Comparison of ENCODE assay signal across 9 mouse cellular contexts in the genomic region with DNA sequence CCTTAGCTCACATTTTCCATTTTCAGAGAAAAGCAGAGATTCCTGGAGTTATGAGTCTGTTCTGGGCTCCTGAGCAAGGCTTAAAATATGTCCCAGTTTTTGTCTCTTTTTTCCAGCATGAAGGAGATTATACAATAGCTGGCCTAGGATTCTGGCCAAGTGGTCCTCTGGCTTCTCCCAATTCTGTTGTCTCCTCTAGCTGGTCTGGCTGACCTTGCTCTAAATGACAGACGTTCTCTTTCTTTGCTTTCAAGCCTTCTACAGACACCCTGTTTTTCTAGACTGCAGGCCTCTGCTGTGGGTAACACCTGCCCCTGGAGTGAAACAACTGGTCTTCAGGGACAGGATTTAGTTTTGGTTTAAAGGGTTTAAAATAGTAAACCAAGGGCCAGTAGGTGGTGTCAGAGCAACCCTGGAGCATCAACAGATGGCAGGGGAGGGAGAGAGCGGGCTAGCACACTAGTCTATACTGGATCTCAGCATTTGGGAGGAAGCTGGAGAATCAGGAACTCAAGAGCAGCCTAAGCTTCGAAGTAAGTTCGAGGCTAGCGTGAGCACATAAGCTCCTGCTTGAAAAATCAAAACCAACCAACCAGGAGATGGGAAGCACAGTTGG. TPM values are rescaled to one million over a fixed set of nuclear protein-coding genes. Genes with fewer than 3 reads are reported as not detected.
DNase-seq lines count a peak whose midpoint lies in the region; TF ChIP-seq lines count a peak whose summit lies in the region.
"Had no signal": no experiment of that assay in that cellular context is flagged by ENCODE, and none has a peak within 500 bp of the region (broad histone marks: within the 10 kb centered on the region; RNA-seq: fewer than 3 reads in every experiment).

No protein-coding gene starts in this region.

- intact Hi-C loops in left cerebral cortex, adult 2 months (cut with DNase I), result loop anchor here (2.0 to 5.0 kb wide), 3 partner anchors 55 to 149 kb away; no protein-coding TSS in a partner anchor
- intact Hi-C loops in left cerebral cortex, postnatal 4 days (cut with DNase I), result loop anchor here (2.0 to 5.0 kb wide), 2 partner anchors 59 to 85 kb away; no protein-coding TSS in a partner anchor

- no peak; the same call in 1 of the 2 replicates for TF ChIP-seq CTCF in left cerebral cortex, adult 2 months (IDR thresholded peaks at IDR 0.05)

- no peak overlapping the region for H3K4me3 ChIP-seq in left cerebral cortex, adult 2 months

- DNase-seq in adrenal gland, adult 8-10 months, result peak; percentile 21
- DNase-seq in adrenal gland, adult 18-20 months (ENCODE audit: low spot score in 2 of 2), result no peak
- DNase-seq in left cerebral cortex, adult 2 months (ENCODE audit: extremely low spot score in 1 of 2, low spot score in 2 of 2), result no peak
- no peak for DNase-seq in left cerebral cortex, postnatal 4 days
- DNase-seq in adipocyte (ENCODE audit: low spot score), result peak; percentile 50
- DNase-seq in heart, adult 8-10 months (ENCODE audit: low spot score), result peak; percentile 48
- DNase-seq in urinary bladder, postnatal 36 days (ENCODE audit: low spot score in 2 of 2), result no peak
- no peak for DNase-seq in ovary, postnatal 14 days (ENCODE audit: low spot score)

- H3K27ac ChIP-seq in left cerebral cortex, adult 2 months, result peak overlapping the region; percentile 75

RNA-seq across cellular contexts. Expression of a gene that starts 12.4 kb away (rescaled TPM):
- 10 to 100 TPM; 54.7 to 71.9 (median 60.7) TPM for total RNA-seq in adrenal gland, adult 8-10 months (2022)
- 10 to 100 TPM; 66.7 to 75.1 TPM for total RNA-seq in adrenal gland, adult 18-20 months (2021)
- 10 to 100 TPM; 29.6 to 34.5 TPM for total RNA-seq in left cerebral cortex, adult 2 months (2021)
- 10 to 100 TPM; 26.0 to 27.4 TPM for total RNA-seq in left cerebral cortex, postnatal 4 days (2021)
- total RNA-seq in heart, adult 8-10 months (2022), result 100 to 1,000 TPM in 2 of 4 experiments, 10 to 100 TPM in 2; 82.7 to 113 (median 100) TPM

RNA-seq across cellular contexts. Expression of a gene that starts 16.7 kb away (rescaled TPM):
- total RNA-seq in adrenal gland, adult 8-10 months (2022), result 10 to 100 TPM in 1 of 4 experiments, 1 to 10 TPM in 3; 3.2 to 10.7 (median 6.1) TPM
- 1 to 10 TPM; 3.1 to 5.9 TPM for total RNA-seq in adrenal gland, adult 18-20 months (2021)
- under 1 TPM in 1 of 2 experiments, not detected in 1; 0.21 TPM for total RNA-seq in left cerebral cortex, adult 2 months (2021)
- not detected for total RNA-seq in left cerebral cortex, postnatal 4 days (2021)
- 1 to 10 TPM; 1.5 to 2.8 (median 2.4) TPM for total RNA-seq in heart, adult 8-10 months (2022)
- total RNA-seq: layer of hippocampus, postnatal 36 days had no signal

Comparison
In these comparisons a context has a peak if more than half of its experiments do, and no peak if none do; other contexts are left out.
1. DNase-seq: peak in adrenal gland, adult 8-10 months (single experiment), adipocyte (single experiment) and heart, adult 8-10 months (single experiment); none in adrenal gland, adult 18-20 months (0 of 2), left cerebral cortex, adult 2 months (0 of 2), left cerebral cortex, postnatal 4 days (single experiment), urinary bladder, postnatal 36 days (0 of 2) and ovary, postnatal 14 days (single experiment).